ENCODE assay signal across 8 mouse cellular contexts in genomic region chr11:117081165-117082064, GRCm38 (mm10). TPM values are rescaled to one million over a fixed set of nuclear protein-coding genes. Genes with fewer than 3 reads are reported as not detected.
A peak's percentile ranks its signal among the peaks of the same experiment; 100 is the strongest.
DNase-seq lines count a peak whose midpoint lies in the region; ATAC-seq lines count a peak whose summit lies in the region.

No protein-coding gene starts in this region.

- no peak overlapping the region for H3K4me3 ChIP-seq in intestine, embryonic 15.5 days (replicated peaks)

- no peak overlapping the region for H3K4me2 ChIP-seq in intestine, embryonic 15.5 days (replicated peaks)

- H3K4me1 ChIP-seq in intestine, embryonic 15.5 days (replicated peaks), result peaks cover 39% of the 10 kb centered on the region

- no peak overlapping the region for H3K9ac ChIP-seq in intestine, embryonic 15.5 days

- ATAC-seq in intestine, embryonic 15.5 days, result peak; percentile 68

- no peaks in the 10 kb centered on the region for H3K9me3 ChIP-seq in intestine, embryonic 15.5 days

- WGBS in intestine, embryonic 15.5 days, result 30% methylated on average over 16 of the region's 16 CpGs

- intact Hi-C loops in gastrocnemius, postnatal 36 days (cut with DNase I), result loop anchor here (5.0 kb wide), 1 partner anchor 41 kb away; no protein-coding TSS in a partner anchor
- intact Hi-C loops in left cerebral cortex, postnatal 36 days (cut with DNase I), result loop anchor here (1.0 to 2.0 kb wide), 2 partner anchors 14 to 33 kb away; partner anchors contain the start of gene Sec14l1

- peaks cover 18% of the 10 kb centered on the region for H3K36me3 ChIP-seq in intestine, embryonic 15.5 days

- no peaks in the 10 kb centered on the region for H3K27me3 ChIP-seq in intestine, embryonic 15.5 days (replicated peaks)

- H3K27ac ChIP-seq in intestine, embryonic 15.5 days, result peak overlapping the region; percentile 42

- peak; percentile 87 for DNase-seq in adrenal gland, adult 2 months
- DNase-seq in embryo, embryonic 11.5 days (ENCODE audit: low read depth, low spot score), result peak; percentile 71
- DNase-seq in gastrocnemius, postnatal 36 days, result peak; percentile 78 to 79
- DNase-seq in left cerebral cortex, postnatal 36 days (ENCODE audit: low spot score in 2 of 2), result peak; percentile 77 to 79
- peak; percentile 88 for DNase-seq in mesoderm, embryonic 11.5 days (ENCODE audit: low read depth, low spot score)
- DNase-seq in right cerebral cortex, postnatal 25 days, result peak; percentile 61
- DNase-seq in urinary bladder, postnatal 36 days (ENCODE audit: low spot score in 2 of 2), result peak; percentile 60 to 83

RNA-seq across cellular contexts. Expression of gene Sec14l1, which starts 33.6 kb away (rescaled TPM):
- 100 to 1,000 TPM; 117 to 175 TPM for total RNA-seq in adrenal gland, adult 2 months (2021)
- polyA plus RNA-seq in adrenal gland, adult 2 months (2012; rRNA removed), result 140 and 161 TPM in 2 replicates
- 10 to 100 TPM; 37.6 to 42.9 TPM for total RNA-seq in gastrocnemius, postnatal 36 days (2021)
- polyA plus RNA-seq in intestine, embryonic 15.5 days (2015; fragmentation: Nextera tagmentation; extraction: Ambion mirVana), result 30.4 and 30.7 TPM in 2 replicates
- 100 to 1,000 TPM; 210 to 217 TPM for total RNA-seq in left cerebral cortex, postnatal 36 days (2021)
